Mouse (Mus musculus): ENCODE data around the gene Ranbp3l. TPM values are rescaled to one million over a fixed set of nuclear protein-coding genes. Genes with fewer than 3 reads are reported as not detected.
"Not testable (repeated sequence)": the region's sequence is repeated elsewhere in the genome, so short reads cannot be mapped to it uniquely, and the experiment has no call there.

Ranbp3l gene
- total and polyA plus RNA-seq, 3 experiments: 0.04 TPM; not detected in 2

DNA sequence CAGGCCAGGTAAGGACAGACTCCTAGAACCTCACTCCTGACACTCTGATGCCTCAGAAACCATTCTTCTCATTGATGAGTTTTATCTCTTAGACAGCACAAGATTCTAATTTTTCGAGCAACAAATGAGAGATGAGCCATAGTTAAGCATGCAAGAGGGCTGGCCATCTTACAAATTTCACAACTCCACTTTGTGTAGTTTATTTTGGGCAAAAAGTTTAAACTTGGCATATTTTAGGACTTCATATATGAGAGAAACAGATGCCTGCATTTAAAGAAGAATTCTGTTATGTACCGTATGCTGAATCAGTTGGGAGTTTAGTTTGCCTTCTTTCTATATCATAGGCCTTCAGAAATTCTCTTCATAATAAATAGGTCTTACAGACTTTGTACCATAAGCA, 35.0 kb downstream of the Ranbp3l start:
- WGBS: 79% methylated on average over 2 of the region's 2 CpGs

DNA sequence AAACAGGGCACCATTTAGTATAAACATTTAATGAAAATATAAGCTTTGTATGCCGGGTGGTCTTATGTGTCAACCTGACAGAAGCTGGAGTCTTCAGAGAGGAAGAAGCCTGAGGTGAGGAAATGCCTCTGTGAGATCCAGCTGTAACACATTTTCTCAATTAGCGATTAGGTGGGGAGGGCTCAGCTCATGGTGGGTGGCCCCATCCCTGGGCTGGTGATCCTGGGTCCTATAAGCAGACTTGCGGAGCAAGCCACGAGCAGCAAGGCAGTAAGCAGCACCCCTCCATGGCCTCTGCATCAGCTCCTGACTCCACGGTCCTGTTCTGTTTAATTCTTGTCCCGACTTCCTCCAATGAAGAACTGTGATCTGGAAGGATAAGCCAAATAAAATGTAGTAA, 41.4 kb downstream of the Ranbp3l start:
- no peak for DNase-seq
- WGBS: 60% methylated on average over 6 of the region's 6 CpGs

More for the DNA sequence above, 35.0 kb downstream of the Ranbp3l start:
- Histone ChIP-seq H3K4me1 (ENCODE audit: control insufficient read depth, insufficient read depth, low read length) (no peaks in the 10 kb centered on the region), H3K36me3 (ENCODE audit: control insufficient read depth, insufficient read depth, low read length) (no peaks in the 10 kb centered on the region), H3K27me3 (ENCODE audit: control insufficient read depth, insufficient read depth, low read length) (no peaks in the 10 kb centered on the region), H3K9ac (ENCODE audit: low read depth, low read length) (no peak overlapping the region), H3K27ac (no peak overlapping the region), H3K4me3 (no peak overlapping the region), H3K79me2 (replicated peaks; ENCODE audit: control insufficient read depth, insufficient read depth, low read length) (no peaks in the 10 kb centered on the region)
- intact Hi-C loops (cut with DNase I): no loop called here
- TF ChIP-seq CTCF (IDR thresholded peaks at IDR 0.05) (no peak), EP300 (IDR thresholded peaks at IDR 0.05; ENCODE audit: insufficient read depth, low read depth, low read length) (no peak), POLR2A (IDR thresholded peaks at IDR 0.05; ENCODE audit: insufficient read depth, low read depth, low read length) (no peak)
- DNase-seq: no peak

DNA sequence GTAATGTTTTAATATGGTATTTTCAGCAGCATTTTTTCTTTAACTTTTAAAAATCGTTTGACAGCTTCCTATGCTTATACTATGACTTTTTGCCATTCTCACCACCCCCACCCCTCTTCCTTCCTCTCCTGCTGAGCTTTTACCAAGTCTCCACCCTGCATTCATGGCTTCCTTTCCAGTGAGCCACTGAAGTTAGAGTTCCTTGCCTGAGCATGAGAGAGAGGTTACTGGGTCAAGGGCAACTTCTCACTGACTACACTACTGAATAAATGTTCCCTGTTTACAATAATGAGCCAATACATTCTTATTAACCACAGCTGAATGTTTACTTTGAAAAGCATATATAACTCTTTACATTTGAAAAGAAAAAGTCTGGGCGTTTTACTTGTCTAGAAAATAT, 46.8 kb downstream of the Ranbp3l start:
- WGBS: 49% methylated on average over 2 of the region's 2 CpGs
- no peak overlapping the region for H3K4me3 ChIP-seq
- H3K36me3 ChIP-seq (ENCODE audit: control insufficient read depth, insufficient read depth, low read length): no peaks in the 10 kb centered on the region
- H3K27me3 ChIP-seq (ENCODE audit: control insufficient read depth, insufficient read depth, low read length): no peaks in the 10 kb centered on the region
- no peak for DNase-seq
- H3K9ac ChIP-seq (ENCODE audit: low read depth, low read length): no peak overlapping the region
- H3K27ac ChIP-seq: no peak overlapping the region
- TF ChIP-seq POLR2A (IDR thresholded peaks at IDR 0.05; ENCODE audit: insufficient read depth, low read depth, low read length) (no peak), CTCF (IDR thresholded peaks at IDR 0.05) (no peak)
- no peaks in the 10 kb centered on the region for H3K79me2 ChIP-seq (replicated peaks; ENCODE audit: control insufficient read depth, insufficient read depth, low read length)
- intact Hi-C loops (cut with DNase I): no loop called here
- H3K4me1 ChIP-seq (ENCODE audit: control insufficient read depth, insufficient read depth, low read length): no peaks in the 10 kb centered on the region

More for the DNA sequence above, 41.4 kb downstream of the Ranbp3l start:
- Histone ChIP-seq H3K36me3 (ENCODE audit: control insufficient read depth, insufficient read depth, low read length) (no peaks in the 10 kb centered on the region), H3K79me2 (replicated peaks; ENCODE audit: control insufficient read depth, insufficient read depth, low read length) (no peaks in the 10 kb centered on the region), H3K27ac (no peak overlapping the region), H3K4me1 (ENCODE audit: control insufficient read depth, insufficient read depth, low read length) (no peaks in the 10 kb centered on the region), H3K4me3 (no peak overlapping the region), H3K9ac (ENCODE audit: low read depth, low read length) (no peak overlapping the region), H3K27me3 (ENCODE audit: control insufficient read depth, insufficient read depth, low read length) (no peaks in the 10 kb centered on the region)
- intact Hi-C loops (cut with DNase I): no loop called here
- TF ChIP-seq CTCF (IDR thresholded peaks at IDR 0.05): no peak
- no peak for TF ChIP-seq EP300 (IDR thresholded peaks at IDR 0.05; ENCODE audit: insufficient read depth, low read depth, low read length)
- no peak for TF ChIP-seq POLR2A (IDR thresholded peaks at IDR 0.05; ENCODE audit: insufficient read depth, low read depth, low read length)

DNA sequence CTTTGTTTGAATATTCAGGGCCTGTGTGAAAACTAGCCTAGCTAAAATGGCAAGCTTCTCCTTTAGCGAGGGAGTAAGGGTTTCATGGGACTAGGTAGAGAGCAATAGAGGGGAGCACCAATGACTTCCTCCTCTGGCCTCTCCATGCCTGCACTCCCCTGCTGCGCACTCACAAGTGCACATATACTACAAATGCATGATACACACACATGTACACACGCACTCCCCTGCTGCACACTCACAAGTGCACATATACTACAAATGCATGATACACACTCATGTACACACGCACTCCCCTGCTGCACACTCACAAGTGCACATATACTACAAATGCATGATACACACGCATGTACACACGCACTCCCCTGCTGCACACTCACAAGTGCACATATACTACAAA, 47.7 kb downstream of the Ranbp3l start:
- H3K4me1 ChIP-seq (ENCODE audit: control insufficient read depth, insufficient read depth, low read length); H3K27me3 ChIP-seq (ENCODE audit: control insufficient read depth, insufficient read depth, low read length); H3K36me3 ChIP-seq (ENCODE audit: control insufficient read depth, insufficient read depth, low read length); DNase-seq; H3K4me3 ChIP-seq; intact Hi-C loops (cut with DNase I); H3K79me2 ChIP-seq (replicated peaks; ENCODE audit: control insufficient read depth, insufficient read depth, low read length); H3K27ac ChIP-seq; H3K9ac ChIP-seq (ENCODE audit: low read depth, low read length): not testable (repeated sequence)
- WGBS: 86% methylated on average over 6 of the region's 6 CpGs

DNA sequence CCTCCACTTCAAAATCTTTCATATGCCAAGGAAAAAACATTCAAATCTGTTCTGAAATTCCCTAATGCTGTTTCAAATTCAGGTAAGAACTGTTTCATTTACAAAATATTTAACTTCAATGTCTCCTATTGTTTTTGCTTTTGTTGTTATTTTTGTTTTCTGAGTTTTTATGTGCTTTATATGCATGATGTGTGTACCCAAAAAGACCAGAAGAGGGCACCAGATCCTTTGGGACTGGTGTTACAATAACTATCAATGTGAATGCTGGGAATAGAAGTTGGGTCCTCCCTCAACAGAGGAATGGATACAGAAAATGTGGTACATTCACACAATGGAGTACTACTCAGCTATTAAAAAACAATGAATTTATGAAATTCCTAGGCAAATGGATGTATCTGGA, 88.0 kb downstream of the Ranbp3l start:
- TF ChIP-seq EP300 (IDR thresholded peaks at IDR 0.05; ENCODE audit: insufficient read depth, low read depth, low read length) (no peak), CTCF (IDR thresholded peaks at IDR 0.05) (peak; percentile 60), POLR2A (IDR thresholded peaks at IDR 0.05; ENCODE audit: insufficient read depth, low read depth, low read length) (no peak)

DNA sequence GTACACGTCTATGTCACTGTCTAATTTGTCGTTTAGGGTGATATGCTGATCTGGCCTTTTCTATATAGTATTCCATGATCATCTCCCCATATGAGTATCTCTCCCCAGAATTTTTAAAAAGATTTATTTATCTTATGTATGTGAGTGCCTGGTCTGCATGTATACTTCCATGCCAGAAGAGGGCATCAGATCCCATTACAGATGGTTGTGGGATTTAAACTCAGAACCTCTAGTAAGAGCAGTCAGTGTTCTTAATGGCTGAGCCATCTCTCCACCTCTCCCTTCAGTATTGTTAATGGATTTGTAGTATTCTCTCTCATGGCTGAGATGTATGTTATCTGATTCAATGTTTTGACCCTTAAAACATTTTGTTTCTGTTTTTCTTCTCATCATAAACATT, 92.1 kb downstream of the Ranbp3l start:
- Histone ChIP-seq H3K27me3 (ENCODE audit: control insufficient read depth, insufficient read depth, low read length) (no peaks in the 10 kb centered on the region), H3K27ac (no peak overlapping the region), H3K36me3 (ENCODE audit: control insufficient read depth, insufficient read depth, low read length) (no peaks in the 10 kb centered on the region), H3K4me3 (no peak overlapping the region), H3K79me2 (replicated peaks; ENCODE audit: control insufficient read depth, insufficient read depth, low read length) (no peaks in the 10 kb centered on the region), H3K9ac (ENCODE audit: low read depth, low read length) (no peak overlapping the region), H3K4me1 (ENCODE audit: control insufficient read depth, insufficient read depth, low read length) (no peaks in the 10 kb centered on the region)
- DNase-seq: no peak
- TF ChIP-seq POLR2A (IDR thresholded peaks at IDR 0.05; ENCODE audit: insufficient read depth, low read depth, low read length): no peak
- 0 out of 2 replicates have a peak, but pooled peaks have one; percentile 8 for TF ChIP-seq CTCF (IDR thresholded peaks at IDR 0.05)
- TF ChIP-seq EP300 (IDR thresholded peaks at IDR 0.05; ENCODE audit: insufficient read depth, low read depth, low read length): no peak
- 74% methylated on average over 2 of the region's 2 CpGs for WGBS
- intact Hi-C loops (cut with DNase I): no loop called here

More for the DNA sequence above, 88.0 kb downstream of the Ranbp3l start:
- Histone ChIP-seq H3K9ac (ENCODE audit: low read depth, low read length) (no peak overlapping the region), H3K27me3 (ENCODE audit: control insufficient read depth, insufficient read depth, low read length) (no peaks in the 10 kb centered on the region), H3K4me1 (ENCODE audit: control insufficient read depth, insufficient read depth, low read length) (no peaks in the 10 kb centered on the region), H3K4me3 (no peak overlapping the region), H3K79me2 (replicated peaks; ENCODE audit: control insufficient read depth, insufficient read depth, low read length) (no peaks in the 10 kb centered on the region), H3K27ac (no peak overlapping the region), H3K36me3 (ENCODE audit: control insufficient read depth, insufficient read depth, low read length) (no peaks in the 10 kb centered on the region)
- DNase-seq: no peak
- intact Hi-C loops (cut with DNase I): no loop called here

All from heart, adult 2 months (tissue).